Mouse (Mus musculus): ENCODE results near the gene Eci1. TPM values are rescaled to one million over a fixed set of nuclear protein-coding genes. Genes with fewer than 3 reads are reported as not detected.

The Eci1 gene
- polyA plus RNA-seq, 1 experiment: 28.0 TPM

- H3K36me3 ChIP-seq (ENCODE audit: control insufficient read depth, insufficient read depth, low read length): peaks cover 3% of the 10 kb centered on the region; the same call in 1 of the 2 replicates
- H3K4me3 ChIP-seq (ENCODE audit: extremely low read depth, insufficient read depth, insufficient read length): no peak overlapping the region
- DNase-seq (ENCODE audit: low read depth in 1 of 2, low spot score in 2 of 2): no peak
- 96% methylated on average over 20 of the region's 20 CpGs for WGBS
- H3K4me1 ChIP-seq (ENCODE audit: control insufficient read depth, insufficient read depth, insufficient read length): peaks cover 3% of the 10 kb centered on the region; the same call in 1 of the 2 replicates
- no peak overlapping the region for H3K27ac ChIP-seq (ENCODE audit: insufficient read depth, low read length)
- 0 out of 2 replicates have a peak, but pooled peaks cover 1% of the 10 kb centered on the region for H3K27me3 ChIP-seq (ENCODE audit: control insufficient read depth, insufficient read depth, low read length)
- no peak for TF ChIP-seq CTCF (IDR thresholded peaks at IDR 0.05; ENCODE audit: extremely low read depth, insufficient read depth, insufficient read length, insufficient replicate concordance)
- TF ChIP-seq POLR2A (IDR thresholded peaks at IDR 0.05; ENCODE audit: low read depth, low read length): no peak
Observed at GRCm38 (mm10) chr17:24481027-24481815, 54.8 kb downstream of the Eci1 start.

GRCm38 (mm10) chr17:24483495-24483894 is 57.1 kb downstream of the Eci1 start:
- H3K4me3 ChIP-seq (ENCODE audit: extremely low read depth, insufficient read depth, insufficient read length): no peak overlapping the region
- no peak for DNase-seq (ENCODE audit: low read depth in 1 of 2, low spot score in 2 of 2)
- TF ChIP-seq CTCF (IDR thresholded peaks at IDR 0.05; ENCODE audit: extremely low read depth, insufficient read depth, insufficient read length, insufficient replicate concordance) (no peak), POLR2A (IDR thresholded peaks at IDR 0.05; ENCODE audit: low read depth, low read length) (no peak)
- WGBS: 94% methylated on average over 3 of the region's 3 CpGs
- no peaks in the 10 kb centered on the region for H3K36me3 ChIP-seq (ENCODE audit: control insufficient read depth, insufficient read depth, low read length)
- H3K27ac ChIP-seq (ENCODE audit: insufficient read depth, low read length): no peak overlapping the region
- H3K27me3 ChIP-seq (ENCODE audit: control insufficient read depth, insufficient read depth, low read length): peaks cover 8% of the 10 kb centered on the region
- H3K4me1 ChIP-seq (ENCODE audit: control insufficient read depth, insufficient read depth, insufficient read length): peaks cover 5% of the 10 kb centered on the region; the same call in 1 of the 2 replicates

- no peak for TF ChIP-seq CTCF (IDR thresholded peaks at IDR 0.05; ENCODE audit: extremely low read depth, insufficient read depth, insufficient read length, insufficient replicate concordance)
- no peak for TF ChIP-seq POLR2A (IDR thresholded peaks at IDR 0.05; ENCODE audit: low read depth, low read length)
- H3K4me1 ChIP-seq (ENCODE audit: control insufficient read depth, insufficient read depth, insufficient read length): peaks cover 10% of the 10 kb centered on the region; the same call in 1 of the 2 replicates
- WGBS: 57% methylated on average over 11 of the region's 11 CpGs
- H3K4me3 ChIP-seq (ENCODE audit: extremely low read depth, insufficient read depth, insufficient read length): no peak overlapping the region
- no peaks in the 10 kb centered on the region for H3K36me3 ChIP-seq (ENCODE audit: control insufficient read depth, insufficient read depth, low read length)
- peaks cover 20% of the 10 kb centered on the region for H3K27me3 ChIP-seq (ENCODE audit: control insufficient read depth, insufficient read depth, low read length)
- no peak overlapping the region for H3K27ac ChIP-seq (ENCODE audit: insufficient read depth, low read length)
- no peak for DNase-seq (ENCODE audit: low read depth in 1 of 2, low spot score in 2 of 2)
Observed at GRCm38 (mm10) chr17:24485090-24485860, 58.8 kb downstream of the Eci1 start.

GRCm38 (mm10) chr17:24488186-24488661 is 61.8 kb downstream of the Eci1 start, which contains the start of gene Caskin1:
Gene Caskin1, plus strand, starts transcription at chr17:24488601.
- Histone ChIP-seq H3K36me3 (ENCODE audit: control insufficient read depth, insufficient read depth, low read length) (no peaks in the 10 kb centered on the region), H3K27ac (ENCODE audit: insufficient read depth, low read length) (no peak within 1 kb of the TSS), H3K4me1 (ENCODE audit: control insufficient read depth, insufficient read depth, insufficient read length) (peaks cover 10% of the 10 kb centered on the region; the same call in 1 of the 2 replicates), H3K4me3 (ENCODE audit: extremely low read depth, insufficient read depth, insufficient read length) (peak within 1 kb of the TSS; percentile 56), H3K27me3 (ENCODE audit: control insufficient read depth, insufficient read depth, low read length) (peaks cover 20% of the 10 kb centered on the region)
- 3% methylated on average over 41 of the region's 45 CpGs for WGBS
- TF ChIP-seq CTCF (IDR thresholded peaks at IDR 0.05; ENCODE audit: extremely low read depth, insufficient read depth, insufficient read length, insufficient replicate concordance) (no peak), POLR2A (IDR thresholded peaks at IDR 0.05; ENCODE audit: low read depth, low read length) (no peak)
- no peak for DNase-seq (ENCODE audit: low read depth in 1 of 2, low spot score in 2 of 2)

GRCm38 (mm10) chr17:24488662-24489264 is 62.3 kb downstream of the Eci1 start:
- no peak for DNase-seq (ENCODE audit: low read depth in 1 of 2, low spot score in 2 of 2)
- Histone ChIP-seq H3K27ac (ENCODE audit: insufficient read depth, low read length) (no peak overlapping the region), H3K36me3 (ENCODE audit: control insufficient read depth, insufficient read depth, low read length) (no peaks in the 10 kb centered on the region), H3K4me1 (ENCODE audit: control insufficient read depth, insufficient read depth, insufficient read length) (peaks cover 10% of the 10 kb centered on the region; the same call in 1 of the 2 replicates), H3K27me3 (ENCODE audit: control insufficient read depth, insufficient read depth, low read length) (peaks cover 20% of the 10 kb centered on the region), H3K4me3 (ENCODE audit: extremely low read depth, insufficient read depth, insufficient read length) (peak overlapping the region; percentile 56)
- no peak for TF ChIP-seq POLR2A (IDR thresholded peaks at IDR 0.05; ENCODE audit: low read depth, low read length)
- TF ChIP-seq CTCF (IDR thresholded peaks at IDR 0.05; ENCODE audit: extremely low read depth, insufficient read depth, insufficient read length, insufficient replicate concordance): no peak
- WGBS: 1% methylated on average over 73 of the region's 81 CpGs

Other genes starting within 250 kb of the Eci1 start
- gene Tbc1d24, start 221.1 kb upstream of the Eci1 start, polyA plus RNA-seq (2012; rRNA removed): 5.9 and 6.8 TPM in 2 replicates
- gene Ntn3, start 217.1 kb upstream of the Eci1 start, polyA plus RNA-seq (2012; rRNA removed): 0.82 and 1.4 TPM in 2 replicates
- 7.5 and 10.8 TPM in 2 replicates for gene Tedc2, start 205.8 kb upstream of the Eci1 start, polyA plus RNA-seq (2012; rRNA removed)
- 9.7 and 11.1 TPM in 2 replicates for gene Ccnf, start 175.2 kb upstream of the Eci1 start, polyA plus RNA-seq (2012; rRNA removed)
- gene Abca17, start 75.6 kb upstream of the Eci1 start, polyA plus RNA-seq (2012; rRNA removed): 0.05 and 0.15 TPM in 2 replicates
- gene Abca3, start 74.7 kb upstream of the Eci1 start, polyA plus RNA-seq (2012; rRNA removed): 32.6 and 34.9 TPM in 2 replicates
- gene Rnps1, start 12.1 kb upstream of the Eci1 start, polyA plus RNA-seq (2012; rRNA removed): 87.0 and 113 TPM in 2 replicates
- 7.8 and 8.6 TPM in 2 replicates for gene Dnase1l2, start 16.5 kb downstream of the Eci1 start, polyA plus RNA-seq (2012; rRNA removed)
- gene E4f1, start 43.7 kb downstream of the Eci1 start, polyA plus RNA-seq (2012; rRNA removed): 95.9 and 110 TPM in 2 replicates
- 31.6 and 51.3 TPM in 2 replicates for gene Pgp, start 43.8 kb downstream of the Eci1 start, polyA plus RNA-seq (2012; rRNA removed)
- 1.5 and 1.9 TPM in 2 replicates for gene Bricd5, start 47.2 kb downstream of the Eci1 start, polyA plus RNA-seq (2012; rRNA removed)
- gene Mlst8, start 52.4 kb downstream of the Eci1 start, polyA plus RNA-seq (2012; rRNA removed): 37.8 and 43.7 TPM in 2 replicates
- 0.40 and 0.47 TPM in 2 replicates for gene Caskin1, start 62.0 kb downstream of the Eci1 start, polyA plus RNA-seq (2012; rRNA removed)
- 182 and 213 TPM in 2 replicates for gene Traf7, start 101.3 kb downstream of the Eci1 start, polyA plus RNA-seq (2012; rRNA removed)
- gene Rab26, start 107.6 kb downstream of the Eci1 start, polyA plus RNA-seq (2012; rRNA removed): 2.2 and 2.5 TPM in 2 replicates
- 70.8 and 73.9 TPM in 2 replicates for gene Pkd1, start 123.2 kb downstream of the Eci1 start, polyA plus RNA-seq (2012; rRNA removed)
- 86.1 and 90.2 TPM in 2 replicates for gene Tsc2, start 206.0 kb downstream of the Eci1 start, polyA plus RNA-seq (2012; rRNA removed)
- 7.1 and 8.1 TPM in 2 replicates for gene Nthl1, start 206.0 kb downstream of the Eci1 start, polyA plus RNA-seq (2012; rRNA removed)
- 62.2 and 66.7 TPM in 2 replicates for gene Slc9a3r2, start 223.7 kb downstream of the Eci1 start, polyA plus RNA-seq (2012; rRNA removed)
- 0.71 and 1.7 TPM in 2 replicates for gene Npw, start 231.8 kb downstream of the Eci1 start, polyA plus RNA-seq (2012; rRNA removed)
- gene Zfp598, start 243.0 kb downstream of the Eci1 start, polyA plus RNA-seq (2012; rRNA removed): 59.7 and 77.0 TPM in 2 replicates

Measured in spleen, adult 2 months (tissue).